Mouse (Mus musculus): Measurements from ENCODE around the gene Usf1. TPM values are rescaled to one million over a fixed set of nuclear protein-coding genes. Genes with fewer than 3 reads are reported as not detected.
A peak's percentile ranks its signal among the peaks of the same experiment; 100 is the strongest.

The Usf1 gene
- total and polyA plus RNA-seq, 2 experiments from 2014 or later = 156 to 160 TPM

DNA sequence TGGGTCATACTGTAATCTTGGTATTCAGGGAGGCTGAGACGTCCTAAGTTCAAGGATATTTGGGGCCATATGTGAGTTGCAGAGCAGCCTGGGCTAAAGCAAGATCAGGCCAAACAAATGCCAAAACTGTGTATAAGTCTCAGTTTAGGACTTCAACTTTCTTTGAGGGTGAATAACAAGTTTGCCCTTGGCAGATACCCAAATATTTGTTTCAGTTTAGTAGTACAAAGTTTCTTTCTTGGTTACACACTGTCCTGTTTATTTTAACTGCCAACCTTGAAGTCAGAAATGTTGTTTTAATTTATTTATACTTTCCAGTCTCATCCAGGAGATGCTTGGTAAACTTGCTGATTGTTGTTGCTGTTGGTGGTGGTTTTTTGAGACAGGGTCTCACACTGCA is 24.9 kb downstream of the Usf1 start:
- no peak for DNase-seq (ENCODE audit: low spot score)
- Histone ChIP-seq H3K27ac (ENCODE audit: low read depth, low read length) (no peak overlapping the region), H3K4me3 (ENCODE audit: low read depth, low read length) (no peak overlapping the region), H3K9me3 (ENCODE audit: low read length) (no peaks in the 10 kb centered on the region), H3K4me1 (ENCODE audit: insufficient read depth, low read length) (no peaks in the 10 kb centered on the region), H3K9ac (replicated peaks; ENCODE audit: low read length, poor library complexity, severe bottlenecking) (no peak overlapping the region), H3K27me3 (ENCODE audit: insufficient read depth, low read length) (peaks cover 32% of the 10 kb centered on the region), H3K36me3 (ENCODE audit: insufficient read depth, low read length) (no peaks in the 10 kb centered on the region), H3K4me2 (ENCODE audit: low read depth, low read length, poor library complexity, severe bottlenecking) (no peak overlapping the region)
- ATAC-seq (ENCODE audit: low FRiP score) = no peak
- 65% methylated on average over 1 of the region's 1 CpGs for WGBS
- TF ChIP-seq CTCF (IDR thresholded peaks at IDR 0.05) = no peak

DNA sequence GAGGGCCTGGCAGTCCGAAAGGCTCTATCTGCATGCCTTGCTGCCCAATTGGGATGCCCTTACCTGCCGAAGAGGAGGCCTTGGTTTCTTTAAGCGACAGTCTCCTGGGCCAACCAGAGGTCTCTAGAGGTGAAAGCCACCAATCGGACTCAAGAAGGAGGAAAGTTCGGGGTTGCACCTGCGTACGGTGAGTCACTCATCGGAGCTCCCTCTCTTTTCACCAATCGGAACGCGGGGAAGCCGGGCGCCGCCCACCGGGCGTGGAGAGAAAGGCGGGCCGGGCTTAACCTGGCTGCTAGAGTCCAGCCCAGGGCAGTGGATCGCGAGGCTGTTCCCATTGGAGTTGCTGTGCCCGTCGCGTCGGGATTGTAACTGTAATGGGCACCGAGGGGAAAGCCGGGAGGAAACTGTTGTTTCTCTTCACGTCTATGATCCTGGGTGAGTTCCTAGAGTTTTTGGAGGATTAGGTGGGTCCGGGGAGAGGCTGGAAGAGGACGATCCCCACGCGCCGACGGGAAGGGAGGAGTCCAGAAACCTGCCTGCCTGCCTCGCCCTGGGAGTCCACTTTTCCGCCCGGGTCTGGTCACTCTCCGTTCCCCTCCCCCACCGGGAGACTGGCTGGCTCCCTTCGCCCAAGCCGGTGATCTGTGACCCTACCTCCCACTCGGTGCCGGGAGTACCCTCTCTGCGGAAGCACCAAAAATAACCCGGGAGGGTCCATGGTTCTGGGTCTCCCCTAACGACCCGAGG is 26.3 kb downstream of the Usf1 start, which contains the start of gene F11r:
Gene F11r (plus strand): TSS at position 272 of the 750 bp plus-strand sequence.
- ATAC-seq (ENCODE audit: low FRiP score) (peak; percentile 75), DNase-seq (ENCODE audit: low spot score) (peak; percentile 70)
- 0 out of 2 replicates have a peak within 1 kb of the TSS, but pooled peaks have one; percentile 5 for H3K9ac ChIP-seq (replicated peaks; ENCODE audit: low read length, poor library complexity, severe bottlenecking)
- H3K36me3 ChIP-seq (ENCODE audit: insufficient read depth, low read length) = no peaks in the 10 kb centered on the region
- peak within 1 kb of the TSS; percentile 35 for H3K4me3 ChIP-seq (ENCODE audit: low read depth, low read length)
- H3K27ac ChIP-seq (ENCODE audit: low read depth, low read length) = no peak within 1 kb of the TSS
- no peaks in the 10 kb centered on the region for H3K9me3 ChIP-seq (ENCODE audit: low read length)
- TF ChIP-seq CTCF (IDR thresholded peaks at IDR 0.05) = peak; percentile 15; the same call in 1 of the 2 replicates
- H3K4me1 ChIP-seq (ENCODE audit: insufficient read depth, low read length) = no peaks in the 10 kb centered on the region
- H3K27me3 ChIP-seq (ENCODE audit: insufficient read depth, low read length) = peaks cover 32% of the 10 kb centered on the region
- under 1% methylated on average over 46 of the region's 46 CpGs for WGBS
- peak within 1 kb of the TSS; percentile 46 for H3K4me2 ChIP-seq (ENCODE audit: low read depth, low read length, poor library complexity, severe bottlenecking)

DNA sequence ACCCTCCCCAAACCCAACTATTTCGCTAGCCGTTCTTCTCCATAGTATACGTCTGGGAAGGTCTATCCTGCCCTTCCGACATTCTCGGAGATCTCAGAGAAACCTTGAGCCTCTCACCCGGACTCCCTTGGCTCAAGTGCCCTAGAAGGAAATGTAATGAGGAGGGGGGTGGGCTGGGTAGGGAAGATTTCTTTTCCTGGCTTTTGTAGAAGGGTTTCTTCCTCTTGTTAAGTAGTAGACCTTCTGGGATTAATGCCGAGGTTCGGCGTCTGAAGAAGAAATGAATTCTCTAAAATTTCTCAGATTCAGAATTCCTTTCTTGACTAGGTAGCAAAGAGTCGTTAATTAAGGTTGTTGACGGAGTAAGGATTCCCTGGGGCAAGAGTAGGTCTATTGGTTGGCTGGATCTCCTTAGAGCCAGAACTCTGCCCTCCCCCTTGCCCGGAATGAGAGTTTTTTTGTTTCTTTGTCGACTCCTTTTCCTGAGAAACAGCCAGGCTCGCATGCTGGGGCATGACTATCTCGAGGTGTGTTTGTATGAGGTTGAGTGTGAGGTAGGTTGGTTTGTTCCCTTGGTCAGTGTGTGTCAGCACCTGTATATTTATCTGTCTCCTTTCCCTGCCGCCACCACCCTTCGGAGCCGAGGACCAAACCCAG is 27.0 kb downstream of the Usf1 start:
- H3K4me3 ChIP-seq (ENCODE audit: low read depth, low read length) = peak overlapping the region; percentile 35
- H3K9ac ChIP-seq (replicated peaks; ENCODE audit: low read length, poor library complexity, severe bottlenecking) = 0 out of 2 replicates have a peak overlapping the region, but pooled peaks have one; percentile 5
- H3K36me3 ChIP-seq (ENCODE audit: insufficient read depth, low read length) = no peaks in the 10 kb centered on the region
- 8% methylated on average over 18 of the region's 18 CpGs for WGBS
- H3K4me1 ChIP-seq (ENCODE audit: insufficient read depth, low read length) = no peaks in the 10 kb centered on the region
- no peak for TF ChIP-seq CTCF (IDR thresholded peaks at IDR 0.05)
- peaks cover 32% of the 10 kb centered on the region for H3K27me3 ChIP-seq (ENCODE audit: insufficient read depth, low read length)
- peak overlapping the region; percentile 46 for H3K4me2 ChIP-seq (ENCODE audit: low read depth, low read length, poor library complexity, severe bottlenecking)
- DNase-seq (ENCODE audit: low spot score) (no peak), ATAC-seq (ENCODE audit: low FRiP score) (no peak)
- no peaks in the 10 kb centered on the region for H3K9me3 ChIP-seq (ENCODE audit: low read length)
- H3K27ac ChIP-seq (ENCODE audit: low read depth, low read length) = no peak overlapping the region

DNA sequence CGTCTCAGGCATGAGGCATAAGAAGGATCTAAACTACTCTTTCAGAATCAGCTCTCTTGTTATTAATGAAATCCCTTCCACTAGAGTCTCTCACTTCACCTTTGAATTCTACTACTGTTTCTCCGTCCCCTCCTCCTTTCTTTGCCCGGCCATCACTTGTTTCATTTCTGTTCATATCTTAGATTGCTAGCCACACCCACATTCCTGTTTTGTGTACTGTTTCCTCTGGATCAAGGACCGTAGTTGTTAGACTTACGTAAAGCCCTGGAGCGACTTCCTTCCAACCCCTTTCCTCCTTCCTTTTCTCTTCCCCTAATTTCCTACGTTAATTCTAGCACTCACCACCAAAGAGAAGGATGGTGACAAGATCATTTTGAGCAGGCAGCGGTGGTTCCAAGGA is 28.0 kb downstream of the Usf1 start:
- Histone ChIP-seq H3K27ac (ENCODE audit: low read depth, low read length) (no peak overlapping the region), H3K4me1 (ENCODE audit: insufficient read depth, low read length) (no peaks in the 10 kb centered on the region), H3K27me3 (ENCODE audit: insufficient read depth, low read length) (peaks cover 32% of the 10 kb centered on the region), H3K4me3 (ENCODE audit: low read depth, low read length) (no peak overlapping the region), H3K4me2 (ENCODE audit: low read depth, low read length, poor library complexity, severe bottlenecking) (no peak overlapping the region), H3K9me3 (ENCODE audit: low read length) (no peaks in the 10 kb centered on the region), H3K36me3 (ENCODE audit: insufficient read depth, low read length) (no peaks in the 10 kb centered on the region), H3K9ac (replicated peaks; ENCODE audit: low read length, poor library complexity, severe bottlenecking) (no peak overlapping the region)
- DNase-seq (ENCODE audit: low spot score) (no peak), ATAC-seq (ENCODE audit: low FRiP score) (no peak)
- no peak for TF ChIP-seq CTCF (IDR thresholded peaks at IDR 0.05)
- 55% methylated on average over 8 of the region's 8 CpGs for WGBS

DNA sequence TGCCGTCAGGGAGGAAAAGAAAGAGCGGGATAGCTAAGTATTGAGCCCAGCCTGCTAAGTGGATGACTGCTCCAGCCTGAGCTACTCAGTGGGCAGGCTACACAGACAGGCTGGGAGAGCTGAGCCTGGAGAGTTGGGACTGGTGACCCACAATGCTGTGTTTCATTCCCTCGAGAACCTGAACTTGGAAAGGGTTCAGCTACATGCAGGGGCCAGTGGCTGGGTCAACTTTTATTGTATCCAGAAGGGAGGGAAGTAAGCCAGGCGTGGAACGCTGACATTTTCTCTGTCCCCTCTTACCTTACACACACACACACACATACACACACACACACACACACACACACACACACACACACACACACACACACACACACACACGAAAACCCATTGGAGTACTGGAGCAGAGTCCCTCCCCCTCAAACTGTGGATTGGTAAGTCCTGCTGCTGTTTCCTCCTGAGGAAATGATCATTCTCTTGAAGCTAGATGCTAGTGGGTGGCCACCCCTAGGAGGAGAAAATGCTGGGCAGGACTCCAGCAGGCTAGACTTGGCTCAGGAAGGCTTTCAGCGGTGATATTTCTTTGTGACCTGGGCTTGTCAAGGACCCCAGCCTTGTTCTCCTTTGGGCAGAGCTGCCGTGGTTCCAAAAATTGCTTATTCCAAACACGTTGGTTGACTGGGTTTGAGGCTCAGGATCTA is 29.1 kb downstream of the Usf1 start:
- WGBS = 55% methylated on average over 9 of the region's 9 CpGs
- H3K27ac ChIP-seq (ENCODE audit: low read depth, low read length) = no peak overlapping the region

More for the DNA sequence above, 29.1 kb downstream of the Usf1 start:
- ATAC-seq (ENCODE audit: low FRiP score) (no peak), DNase-seq (ENCODE audit: low spot score) (peak; percentile 47)
- H3K9me3 ChIP-seq (ENCODE audit: low read length) = no peaks in the 10 kb centered on the region
- H3K36me3 ChIP-seq (ENCODE audit: insufficient read depth, low read length) = no peaks in the 10 kb centered on the region
- H3K4me1 ChIP-seq (ENCODE audit: insufficient read depth, low read length) = no peaks in the 10 kb centered on the region
- no peak overlapping the region for H3K4me3 ChIP-seq (ENCODE audit: low read depth, low read length)
- no peak for TF ChIP-seq CTCF (IDR thresholded peaks at IDR 0.05)
- H3K27me3 ChIP-seq (ENCODE audit: insufficient read depth, low read length) = peaks cover 32% of the 10 kb centered on the region
- H3K9ac ChIP-seq (replicated peaks; ENCODE audit: low read length, poor library complexity, severe bottlenecking) = no peak overlapping the region
- H3K4me2 ChIP-seq (ENCODE audit: low read depth, low read length, poor library complexity, severe bottlenecking) = no peak overlapping the region

All from midbrain, postnatal 0 days (tissue).